Mouse (Mus musculus) limb, embryonic 12.5 days (tissue): ENCODE data around the gene Fastk. TPM values are rescaled to one million over a fixed set of nuclear protein-coding genes. Genes with fewer than 3 reads are reported as not detected.

Experiments used
- ATAC-seq: fragments of 200-750 bp; cut with Nextera tagmentation; 2 replicates; pipeline ENCODE4 v1.8.0; 2017; ENCODE audit warnings: low read depth, moderate TSS enrichment; ENCODE audit not compliant: insufficient number of reproducible peaks, insufficient read depth, low FRiP score, low TSS enrichment
- H3K27ac ChIP-seq: fragments of 300-500 bp; sonication (generic); 2 replicates; pipeline ENCODE4 v1.5.1; 2016; ENCODE audit warnings: mild to moderate bottlenecking, moderate library complexity
- H3K27me3 ChIP-seq: fragments of 300-500 bp; sonication (generic); 2 replicates; pipeline ENCODE4 v1.6.1; 2016; ENCODE audit warnings: mild to moderate bottlenecking, moderate library complexity
- H3K36me3 ChIP-seq: fragments of 300-500 bp; sonication (generic); 2 replicates; pipeline ENCODE4 v1.6.1; 2016; ENCODE audit warnings: mild to moderate bottlenecking, moderate library complexity
- H3K4me1 ChIP-seq: fragments of 300-500 bp; sonication (generic); replicated peaks from 2 replicates; pipeline ENCODE4 v1.6.1; 2016
- H3K4me2 ChIP-seq: fragments of 300-500 bp; sonication (generic); 2 replicates; pipeline ENCODE4 v1.6.1; 2016; ENCODE audit warnings: mild to moderate bottlenecking, moderate library complexity
- H3K4me3 ChIP-seq: fragments of 300-500 bp; sonication (generic); replicated peaks from 2 replicates; pipeline ENCODE4 v1.5.1; 2016; ENCODE audit warnings: mild to moderate bottlenecking
- H3K9ac ChIP-seq: fragments of 300-500 bp; sonication (generic); replicated peaks from 2 replicates; pipeline ENCODE4 v1.6.1; 2016; ENCODE audit warnings: mild to moderate bottlenecking, moderate library complexity
- H3K9me3 ChIP-seq: fragments of 300-500 bp; sonication (generic); 2 replicates; pipeline ENCODE4 v1.6.1; 2016; ENCODE audit warnings: mild to moderate bottlenecking, moderate library complexity
- WGBS: fragments of 180-500 bp; shearing (Covaris S2); methylation state at CpG from one replicate; pipeline ENCODE4 v1.1.7; 2016; 5-methylcytosine and 5-hydroxymethylcytosine counted together
- polyA plus RNA-seq: library from polyadenylated mRNA; unstranded; fragments of >200 nt; fragmentation: Nextera tagmentation; extraction: Ambion mirVana; gene quantifications from 2 replicates; pipeline ENCODE4 v1.2.1, GENCODE M21; 2016

Fastk gene
- polyA plus RNA-seq, 1 experiment from 2014 or later, result 105 TPM

- H3K27me3 ChIP-seq, result no peaks in the 10 kb centered on the region
- H3K4me1 ChIP-seq, result peaks cover 26% of the 10 kb centered on the region
- H3K9ac ChIP-seq, result no peak overlapping the region
- 88% methylated on average over 9 of the region's 9 CpGs for WGBS
- H3K36me3 ChIP-seq, result peaks cover 43% of the 10 kb centered on the region
- H3K4me2 ChIP-seq, result no peak overlapping the region
- no peak overlapping the region for H3K4me3 ChIP-seq
- H3K27ac ChIP-seq, result no peak overlapping the region
- ATAC-seq, result no peak
- no peaks in the 10 kb centered on the region for H3K9me3 ChIP-seq
Measured at GRCm38 (mm10) chr5:24420381-24420780, 24.7 kb downstream of the Fastk start.

DNA sequence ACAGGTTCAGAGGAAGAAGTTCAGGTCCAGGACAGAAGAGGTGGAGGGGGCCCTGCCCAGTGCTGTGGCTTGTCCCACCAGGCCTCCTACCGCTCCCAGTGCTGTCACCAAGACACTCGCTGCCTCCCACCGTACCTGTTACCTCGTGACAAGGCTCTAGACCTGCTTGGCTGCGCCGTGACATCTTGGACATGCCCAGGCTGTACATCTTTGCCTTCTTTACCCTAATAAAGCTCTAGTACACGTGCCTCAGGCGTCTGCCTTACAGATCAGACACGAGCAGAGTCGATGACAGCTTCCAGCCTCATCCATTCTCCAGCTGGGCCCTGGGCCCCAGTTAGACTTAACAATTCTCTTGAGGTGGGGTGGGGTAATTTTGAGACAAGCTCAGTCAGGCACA, 27.5 kb downstream of the Fastk start:
- no peak overlapping the region for H3K27ac ChIP-seq
- WGBS, result 92% methylated on average over 10 of the region's 10 CpGs
- H3K4me2 ChIP-seq, result no peak overlapping the region
- ATAC-seq, result no peak
- peaks cover 29% of the 10 kb centered on the region for H3K4me1 ChIP-seq
- peaks cover 43% of the 10 kb centered on the region for H3K36me3 ChIP-seq
- H3K9ac ChIP-seq, result no peak overlapping the region
- no peaks in the 10 kb centered on the region for H3K9me3 ChIP-seq
- H3K27me3 ChIP-seq, result no peaks in the 10 kb centered on the region
- H3K4me3 ChIP-seq, result no peak overlapping the region

GRCm38 (mm10) chr5:24416222-24416736, 28.8 kb downstream of the Fastk start:
- Histone ChIP-seq H3K36me3 (peaks cover 40% of the 10 kb centered on the region), H3K9me3 (no peaks in the 10 kb centered on the region), H3K27me3 (no peaks in the 10 kb centered on the region), H3K9ac (no peak overlapping the region), H3K4me3 (no peak overlapping the region), H3K27ac (no peak overlapping the region), H3K4me1 (peaks cover 24% of the 10 kb centered on the region), H3K4me2 (peak overlapping the region; percentile 35; the same call in 1 of the 2 replicates)
- WGBS, result 2% methylated on average over 21 of the region's 21 CpGs
- ATAC-seq, result peak; percentile 49; the same call in 1 of the 2 replicates

DNA sequence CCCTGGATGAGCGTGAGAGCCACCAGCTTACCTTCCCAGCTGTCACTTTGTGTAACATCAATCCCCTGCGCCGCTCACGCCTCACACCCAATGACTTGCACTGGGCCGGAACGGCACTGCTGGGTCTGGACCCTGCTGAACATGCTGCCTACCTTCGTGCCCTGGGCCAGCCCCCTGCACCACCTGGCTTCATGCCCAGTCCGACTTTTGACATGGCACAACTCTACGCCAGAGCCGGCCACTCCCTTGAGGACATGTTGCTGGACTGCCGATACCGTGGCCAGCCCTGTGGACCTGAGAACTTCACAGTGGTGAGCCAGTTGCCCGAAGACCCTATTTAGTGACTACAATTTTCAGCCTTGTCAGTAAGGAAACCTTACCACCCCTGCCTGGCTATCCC, 31.1 kb downstream of the Fastk start:
- no peak overlapping the region for H3K4me3 ChIP-seq
- ATAC-seq, result no peak
- peaks cover 17% of the 10 kb centered on the region for H3K36me3 ChIP-seq
- no peak overlapping the region; the same call in 1 of the 2 replicates for H3K27ac ChIP-seq
- H3K9ac ChIP-seq, result no peak overlapping the region
- WGBS, result 81% methylated on average over 13 of the region's 13 CpGs
- peaks cover 24% of the 10 kb centered on the region for H3K4me1 ChIP-seq
- no peaks in the 10 kb centered on the region for H3K9me3 ChIP-seq
- peak overlapping the region; percentile 35; the same call in 1 of the 2 replicates for H3K4me2 ChIP-seq
- H3K27me3 ChIP-seq, result no peaks in the 10 kb centered on the region

DNA sequence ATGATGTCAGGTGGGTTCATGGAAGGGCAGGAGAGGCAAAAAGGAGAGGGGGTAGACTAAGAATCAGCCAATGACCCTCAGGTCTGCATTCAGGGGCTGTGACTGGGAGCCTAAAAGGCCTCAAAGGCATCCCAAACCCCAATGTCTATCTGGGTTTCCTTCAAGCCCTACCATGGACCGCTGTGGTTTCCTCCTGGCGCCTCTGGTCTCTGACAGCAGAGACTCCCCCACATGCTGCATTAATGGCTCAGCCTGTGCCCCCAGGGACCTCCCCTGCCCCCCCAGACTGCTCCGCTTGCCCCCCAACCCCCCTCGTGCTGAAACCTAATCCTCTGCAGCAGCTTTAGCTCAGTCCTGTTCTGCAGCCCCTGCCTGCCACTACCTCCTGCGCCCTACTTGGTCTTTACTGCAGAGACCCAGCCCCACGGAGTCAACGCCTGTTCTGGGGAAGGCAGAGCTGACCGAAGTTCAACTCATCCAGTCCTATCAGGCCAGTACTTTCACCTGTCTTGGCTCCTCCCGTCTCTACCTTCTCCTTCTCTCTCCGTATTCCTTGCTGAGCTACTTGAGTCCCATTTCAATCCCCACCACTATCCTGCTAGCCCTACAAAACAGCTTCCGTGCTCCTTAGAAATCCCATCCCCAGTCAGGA, 31.9 kb downstream of the Fastk start, which contains the start of gene Asic3:
Gene Asic3 (plus strand): TSS at position 351 of the 652 bp plus-strand sequence.
- no peak within 1 kb of the TSS for H3K9ac ChIP-seq
- peak within 1 kb of the TSS; percentile 32 for H3K27ac ChIP-seq
- no peak for ATAC-seq
- no peak within 1 kb of the TSS for H3K4me3 ChIP-seq
- 36% methylated on average over 11 of the region's 11 CpGs for WGBS
- peaks cover 24% of the 10 kb centered on the region for H3K4me1 ChIP-seq
- H3K36me3 ChIP-seq, result peaks cover 16% of the 10 kb centered on the region; the same call in 1 of the 2 replicates
- no peaks in the 10 kb centered on the region for H3K9me3 ChIP-seq
- peak within 1 kb of the TSS; percentile 35 for H3K4me2 ChIP-seq
- H3K27me3 ChIP-seq, result no peaks in the 10 kb centered on the region

DNA sequence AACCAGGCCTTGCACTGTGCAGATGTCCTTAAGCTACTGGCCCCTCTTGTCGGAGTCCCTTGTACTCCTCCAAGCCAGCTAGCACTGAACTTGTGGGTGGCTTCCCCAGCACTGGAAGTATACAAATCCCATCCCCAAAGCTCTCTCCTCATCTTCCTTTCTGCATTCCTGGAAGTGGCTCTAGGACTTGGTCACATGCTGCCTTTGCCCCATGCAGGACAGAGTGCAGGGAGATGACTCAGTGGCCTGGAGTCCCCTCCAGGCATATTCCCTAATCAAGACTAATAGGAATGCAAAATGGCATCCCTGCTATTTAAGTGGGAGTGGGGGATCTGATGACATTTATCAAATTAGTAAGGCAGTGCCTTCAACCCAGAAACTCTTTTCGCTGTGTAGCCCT, 33.0 kb downstream of the Fastk start:
- Histone ChIP-seq H3K36me3 (peaks cover 17% of the 10 kb centered on the region), H3K4me3 (no peak overlapping the region), H3K9me3 (no peaks in the 10 kb centered on the region), H3K4me1 (peaks cover 24% of the 10 kb centered on the region), H3K27me3 (no peaks in the 10 kb centered on the region), H3K9ac (no peak overlapping the region), H3K27ac (no peak overlapping the region), H3K4me2 (no peak overlapping the region)
- ATAC-seq, result no peak
- WGBS, result 87% methylated on average over 2 of the region's 2 CpGs

DNA sequence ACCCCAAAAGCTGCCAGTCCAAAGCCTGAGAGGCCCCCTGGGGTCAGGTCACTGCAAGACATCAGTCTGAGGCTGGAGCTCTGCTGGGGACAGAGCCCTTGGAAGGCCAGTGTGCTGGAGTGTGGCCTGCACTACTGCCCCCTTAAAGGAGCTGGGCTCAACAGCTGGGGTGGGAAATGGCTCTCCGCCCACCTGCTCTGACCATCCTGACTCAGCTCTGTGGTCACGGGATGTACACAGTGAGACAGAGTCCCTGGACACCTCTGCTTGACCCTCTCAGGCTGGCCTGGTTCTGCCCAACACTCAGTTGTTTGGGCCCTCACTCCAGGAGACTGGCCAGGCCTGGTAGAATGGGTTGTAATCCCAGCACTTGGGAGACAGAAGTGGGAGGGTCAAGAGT, 35.6 kb downstream of the Fastk start:
- Histone ChIP-seq H3K9ac (no peak overlapping the region), H3K9me3 (no peaks in the 10 kb centered on the region), H3K4me1 (peaks cover 18% of the 10 kb centered on the region), H3K36me3 (peaks cover 26% of the 10 kb centered on the region), H3K4me2 (no peak overlapping the region), H3K27ac (no peak overlapping the region), H3K27me3 (no peaks in the 10 kb centered on the region), H3K4me3 (no peak overlapping the region)
- WGBS, result 86% methylated on average over 2 of the region's 2 CpGs
- ATAC-seq, result no peak

DNA sequence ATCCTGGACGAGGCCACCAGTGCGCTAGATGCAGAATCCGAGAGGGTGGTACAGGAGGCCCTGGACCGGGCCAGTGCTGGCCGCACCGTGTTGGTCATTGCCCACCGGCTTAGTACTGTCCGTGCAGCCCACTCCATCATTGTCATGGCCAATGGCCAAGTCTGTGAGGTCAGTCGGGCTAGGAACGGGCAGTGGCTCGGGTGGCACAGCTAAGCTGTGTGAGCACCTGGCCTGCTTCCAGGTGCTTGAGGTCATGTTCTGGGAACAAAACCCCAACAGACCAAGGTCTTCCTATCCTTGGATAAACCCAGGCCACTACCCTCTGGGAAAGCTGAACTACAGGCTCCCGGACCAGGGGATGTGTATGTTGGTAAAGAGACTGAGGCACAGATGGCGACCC, 36.4 kb downstream of the Fastk start:
- Histone ChIP-seq H3K9ac (no peak overlapping the region), H3K27ac (no peak overlapping the region), H3K4me3 (no peak overlapping the region), H3K9me3 (no peaks in the 10 kb centered on the region), H3K36me3 (peaks cover 33% of the 10 kb centered on the region), H3K27me3 (no peaks in the 10 kb centered on the region), H3K4me1 (peaks cover 12% of the 10 kb centered on the region), H3K4me2 (no peak overlapping the region)
- ATAC-seq, result no peak
- 93% methylated on average over 13 of the region's 13 CpGs for WGBS

DNA sequence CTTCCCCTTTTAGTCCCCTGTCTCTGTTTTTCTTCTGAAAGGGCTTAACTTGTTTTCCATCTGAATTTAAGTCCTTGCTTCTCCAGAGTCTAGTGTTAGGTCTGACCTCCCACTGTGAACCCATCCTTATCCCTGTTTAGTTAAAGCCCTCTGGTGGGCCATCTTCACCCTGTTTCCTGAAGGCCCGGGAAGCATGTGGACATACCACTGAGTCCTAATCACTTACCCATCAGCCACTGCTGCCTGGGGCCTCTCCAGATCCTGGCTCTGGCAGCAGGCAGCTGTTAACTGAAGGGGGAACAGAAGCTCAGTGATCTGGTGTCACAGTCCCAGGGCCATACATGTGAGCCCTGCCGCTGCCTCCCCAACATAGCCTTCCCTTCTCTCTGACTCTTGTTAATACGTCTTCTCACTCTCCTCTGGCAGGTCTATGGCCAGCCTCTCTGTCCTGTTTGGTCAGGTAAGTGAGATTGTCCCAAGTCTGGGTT, 39.7 kb downstream of the Fastk start:
- ATAC-seq, result no peak
- no peak overlapping the region for H3K9ac ChIP-seq
- H3K27me3 ChIP-seq, result no peaks in the 10 kb centered on the region
- no peak overlapping the region for H3K4me3 ChIP-seq
- WGBS, result 63% methylated on average over 3 of the region's 3 CpGs
- no peak overlapping the region for H3K27ac ChIP-seq
- H3K9me3 ChIP-seq, result no peaks in the 10 kb centered on the region
- no peaks in the 10 kb centered on the region for H3K4me1 ChIP-seq
- H3K4me2 ChIP-seq, result no peak overlapping the region
- H3K36me3 ChIP-seq, result peaks cover 62% of the 10 kb centered on the region

- 87% methylated on average over 6 of the region's 6 CpGs for WGBS
- no peaks in the 10 kb centered on the region; the same call in 1 of the 2 replicates for H3K4me1 ChIP-seq
- H3K9me3 ChIP-seq, result no peaks in the 10 kb centered on the region
- H3K27me3 ChIP-seq, result no peaks in the 10 kb centered on the region
- no peak overlapping the region for H3K27ac ChIP-seq
- no peak overlapping the region for H3K4me2 ChIP-seq
- no peak for ATAC-seq
- H3K9ac ChIP-seq, result no peak overlapping the region
- H3K36me3 ChIP-seq, result peaks cover 64% of the 10 kb centered on the region
- no peak overlapping the region for H3K4me3 ChIP-seq
Measured at GRCm38 (mm10) chr5:24404594-24405360, 40.3 kb downstream of the Fastk start.

- Histone ChIP-seq H3K9me3 (no peaks in the 10 kb centered on the region), H3K27ac (no peak overlapping the region), H3K27me3 (no peaks in the 10 kb centered on the region), H3K4me1 (no peaks in the 10 kb centered on the region; the same call in 1 of the 2 replicates), H3K36me3 (peaks cover 47% of the 10 kb centered on the region), H3K4me3 (no peak overlapping the region), H3K9ac (0 out of 2 replicates have a peak overlapping the region, but pooled peaks have one; percentile 12), H3K4me2 (no peak overlapping the region)
- WGBS, result 83% methylated on average over 9 of the region's 9 CpGs
- ATAC-seq, result no peak
Measured at GRCm38 (mm10) chr5:24401969-24402368, 43.1 kb downstream of the Fastk start.
